Mouse (Mus musculus) CH12.LX (cell line): ENCODE measurements at regions not wholly inside any gene's neighbourhood (a gene's known extent, or its start where the extent isn't known, plus 50 kb on each side); places are given as distances from the start of the nearest gene placed in this dataset.

Experiments
- CTCF ChIP-seq, 2 experiments: IDR thresholded peaks in 1 of 2; conservative IDR thresholded peaks in 1 of 2; 2 replicates each; pipeline ENCODE4 v1.5.1; 2011 to 2012; ENCODE audit warnings: low read depth in 2 of 2, low read length in 2 of 2, improper control_type of control experiment in 1 of 2, inconsistent platforms in 1 of 2, mild to moderate bottlenecking in 1 of 2, moderate library complexity in 1 of 2
- E2F4 ChIP-seq: IDR thresholded peaks from 2 replicates; pipeline ENCODE4 v1.6.1; 2011; ENCODE audit warnings: low read depth, low read length, improper control_type of control experiment; ENCODE audit not compliant: insufficient replicate concordance
- EP300 ChIP-seq: IDR thresholded peaks from 2 replicates; pipeline ENCODE4 v1.6.1; 2011; ENCODE audit warnings: low read length, improper control_type of control experiment
- HCFC1 ChIP-seq: IDR thresholded peaks from 2 replicates; pipeline ENCODE4 v1.6.1; 2012; ENCODE audit warnings: low read depth, mild to moderate bottlenecking, inconsistent platforms, low read length, improper control_type of control experiment
- NRF1 ChIP-seq: IDR thresholded peaks from 2 replicates; pipeline ENCODE4 v1.6.1; 2014; ENCODE audit warnings: low read depth, mild to moderate bottlenecking, inconsistent platforms, low read length, improper control_type of control experiment, moderate library complexity
- POLR2A ChIP-seq: IDR thresholded peaks from 2 replicates; pipeline ENCODE4 v1.6.1; 2011; ENCODE audit warnings: low read depth, mild to moderate bottlenecking, improper control_type of control experiment, low read length
- POLR2AphosphoS2 ChIP-seq: IDR thresholded peaks from 2 replicates; pipeline ENCODE4 v1.6.1; 2011; ENCODE audit warnings: low read depth, low read length, improper control_type of control experiment
- UBTF ChIP-seq: IDR thresholded peaks from 2 replicates; pipeline ENCODE4 v1.6.1; 2012; ENCODE audit warnings: low read depth, mild to moderate bottlenecking, inconsistent platforms, low read length, improper control_type of control experiment, moderate library complexity
- USF1 ChIP-seq: IDR thresholded peaks from 2 replicates; pipeline ENCODE4 v1.6.1; 2014; ENCODE audit warnings: low read depth, mild to moderate bottlenecking, inconsistent platforms, low read length, improper control_type of control experiment

DNA sequence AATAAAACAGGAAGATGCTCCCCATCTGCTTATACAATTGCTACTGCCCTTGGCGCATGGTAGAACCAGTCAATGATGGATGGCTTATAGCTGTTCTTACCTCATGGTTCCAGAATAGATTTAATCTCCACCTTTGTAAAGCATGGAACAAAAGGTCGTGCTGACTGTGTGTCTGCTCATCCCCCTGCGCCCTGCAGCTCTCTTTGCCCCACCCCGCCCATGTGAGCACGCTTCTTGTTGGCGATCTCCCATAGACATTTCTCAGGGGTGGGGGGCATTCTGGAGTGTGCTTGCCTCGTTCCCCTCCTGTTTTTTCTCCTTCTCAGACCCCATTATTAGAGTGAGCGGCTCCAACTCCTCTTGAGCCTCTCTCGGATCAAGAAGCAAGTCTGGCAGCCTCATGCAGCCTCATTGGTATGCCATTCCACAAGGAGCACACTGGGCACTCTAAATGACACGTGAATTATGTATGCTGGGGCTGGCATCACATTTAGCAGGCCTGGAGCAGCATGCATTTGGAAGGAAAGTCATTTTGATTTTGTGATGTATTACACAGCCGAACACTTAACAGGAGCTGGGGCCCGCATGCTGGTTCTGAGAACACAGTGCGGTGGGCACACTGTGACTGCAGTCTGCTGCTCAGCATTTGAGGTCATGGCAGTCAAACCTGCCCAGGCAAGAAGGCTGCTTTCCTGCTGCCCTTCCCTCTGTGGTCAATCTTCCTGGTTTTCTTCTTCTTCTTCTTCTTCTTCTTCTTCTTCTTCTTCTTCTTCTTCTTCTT is 362.5 kb downstream of the Plekhb2 start:
- no peak for TF ChIP-seq CTCF (conservative IDR thresholded peaks at IDR 0.05 in 1 of 2, IDR thresholded peaks at IDR 0.05 in 1 of 2; ENCODE audit: low read depth in 2 of 2, low read length in 2 of 2)
- no peak for TF ChIP-seq POLR2A
- no peak for TF ChIP-seq HCFC1
- TF ChIP-seq USF1 = no peak
- no peak for TF ChIP-seq POLR2AphosphoS2
- TF ChIP-seq UBTF = no peak
- TF ChIP-seq EP300 = no peak
- TF ChIP-seq NRF1 = no peak
- no peak for TF ChIP-seq E2F4
